Mouse (Mus musculus) left cerebral cortex, postnatal 25 days (tissue): ENCODE measurements around the gene Rps26. TPM values are rescaled to one million over a fixed set of nuclear protein-coding genes. Genes with fewer than 3 reads are reported as not detected.

Experiments
- DNase-seq, 2 experiments: peaks; one replicate each; pipeline ENCODE4 v3.0.0; 2022; ENCODE audit warnings: low spot score in 2 of 2, mixed read lengths in 1 of 2
- intact Hi-C: fragments of 180-260 bp; cut with DNase I; formaldehyde crosslinking; loops from one replicate; pipeline ENCODE4 v1.15.1; 2025
- total RNA-seq, 2 experiments: library from RNA; stranded (reverse); gene quantifications; 2 replicates each; pipeline ENCODE4 v1.2.3; 2021

Gene Rps26
- total RNA-seq = 100 to 1,000 TPM; 235 to 247 TPM

DNA sequence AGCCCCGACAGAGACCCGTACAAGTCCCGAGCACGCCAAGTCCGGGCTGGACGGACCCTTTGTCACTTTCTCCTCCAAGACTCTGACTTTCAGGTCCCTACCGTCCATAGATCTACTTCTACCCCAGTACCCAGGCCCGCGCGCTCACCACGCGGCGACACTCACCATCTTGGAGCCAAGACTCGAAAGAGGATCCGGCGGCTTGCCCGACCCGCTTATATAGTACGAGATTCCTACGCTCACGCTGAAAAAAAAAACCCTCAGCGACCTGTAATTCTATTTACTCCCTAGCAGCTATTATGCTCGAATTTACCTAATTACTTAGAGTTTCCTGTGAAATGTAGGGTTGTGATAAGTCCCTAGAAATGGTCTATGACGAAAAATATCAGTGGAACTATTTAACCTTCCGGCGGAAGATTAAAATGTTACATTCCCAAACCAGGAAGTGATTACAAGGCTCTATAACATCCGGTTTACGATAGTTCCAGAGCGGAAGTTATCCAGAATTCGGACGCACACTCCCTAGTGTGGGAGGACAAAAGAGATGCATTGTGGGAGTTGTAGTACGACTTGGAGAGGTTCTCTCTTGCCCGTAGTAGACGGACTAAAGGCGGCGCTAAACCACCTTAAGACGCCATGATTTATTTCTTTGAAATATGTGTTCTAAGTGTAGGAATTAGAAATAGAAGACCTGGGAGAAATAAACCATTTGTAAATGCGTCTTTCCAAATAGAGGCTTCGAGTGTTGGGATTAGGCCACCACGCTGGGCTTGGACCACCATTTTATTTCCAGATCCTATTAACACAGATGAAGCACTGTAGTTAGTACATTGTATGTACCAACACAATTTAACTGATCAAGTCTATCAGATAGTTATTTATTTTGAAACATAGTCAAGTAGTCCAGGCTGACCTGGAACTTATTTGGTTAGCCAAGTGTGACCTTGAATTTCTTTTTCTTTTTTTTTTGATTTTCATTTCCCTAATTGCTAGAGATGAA, at the start of gene Rps26:
Gene Rps26 (minus strand): TSS at position 437 of the 1,000 bp plus-strand sequence.
- intact Hi-C loops = loop anchor here (1.0 kb wide), 2 partner anchors 48 to 60 kb away; partner anchors contain the start of gene Suox
- peak; percentile 88 to 99 for DNase-seq

DNA sequence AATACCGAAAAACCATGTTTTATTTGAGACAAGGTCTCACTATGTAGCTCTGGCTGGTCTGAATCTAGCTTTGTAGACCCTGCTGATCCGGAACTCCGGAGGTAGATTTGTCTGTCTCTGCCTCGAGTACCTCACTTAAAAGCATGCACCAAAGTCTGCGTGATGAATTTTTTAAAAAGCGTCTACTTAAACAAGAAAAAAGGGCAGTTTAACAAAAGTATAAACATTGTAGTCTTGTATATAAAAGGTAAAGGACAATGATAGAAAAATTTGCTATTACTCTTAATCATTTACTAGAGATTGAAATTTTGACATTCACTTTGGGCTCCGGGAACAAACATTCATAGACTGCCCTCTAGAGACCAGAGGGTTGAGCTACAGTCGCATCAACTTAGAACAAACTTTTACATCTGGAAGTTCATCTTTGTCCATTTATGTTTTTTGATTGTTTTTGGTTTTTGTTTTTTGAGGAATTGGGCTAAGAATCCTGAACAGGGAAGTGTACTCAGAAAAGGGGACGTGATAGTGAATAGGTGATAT, 48.0 kb upstream of the Rps26 start:
- DNase-seq = peak; percentile 28 to 42
- intact Hi-C loops = loop anchor here (1.0 to 5.0 kb wide), 4 partner anchors 29 to 107 kb away; partner anchors contain the start of genes Ikzf4, Pa2g4 and Rps26

DNA sequence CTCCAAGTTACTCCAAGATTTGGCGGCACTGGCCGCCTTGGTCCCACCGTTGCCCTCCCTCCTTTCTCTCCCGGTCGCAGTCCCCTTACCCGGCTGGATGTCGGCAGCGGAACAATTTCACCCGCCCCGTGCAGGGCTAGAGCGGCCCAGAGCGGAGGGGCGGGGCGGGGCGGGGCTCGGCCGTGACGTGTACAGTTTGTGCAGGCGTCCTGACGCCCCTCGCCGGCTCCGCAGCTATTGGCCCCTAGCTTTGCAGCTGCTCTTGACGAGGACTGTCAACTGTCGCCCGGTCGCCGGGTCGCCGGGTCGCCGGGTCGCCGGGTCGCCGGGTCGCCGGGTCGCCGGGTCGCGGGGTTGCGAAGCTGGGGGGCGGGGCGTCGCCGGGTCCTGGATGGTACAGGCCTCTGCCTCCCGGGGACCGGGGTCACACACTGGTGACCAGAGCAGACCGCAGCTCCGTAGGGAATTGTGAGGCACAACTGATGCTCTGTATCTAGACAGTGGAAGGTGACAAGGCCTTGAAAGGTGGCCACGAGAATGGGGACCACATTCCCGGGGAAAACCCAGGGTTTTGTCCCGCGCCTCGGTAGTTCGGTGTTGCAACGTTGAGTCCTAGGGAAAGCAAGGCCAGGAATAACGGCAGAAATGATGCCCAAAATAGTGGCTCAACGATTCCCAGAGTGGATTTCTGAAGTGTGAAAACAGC, 47.4 kb upstream of the Rps26 start, which contains the start of gene Suox:
Gene Suox (minus strand): TSS at position 311 of the 706 bp plus-strand sequence.
- DNase-seq = peak; percentile 83 to 85
- intact Hi-C loops = loop anchor here (1.0 to 5.0 kb wide), 4 partner anchors 29 to 107 kb away; partner anchors contain the start of genes Ikzf4, Pa2g4 and Rps26

DNA sequence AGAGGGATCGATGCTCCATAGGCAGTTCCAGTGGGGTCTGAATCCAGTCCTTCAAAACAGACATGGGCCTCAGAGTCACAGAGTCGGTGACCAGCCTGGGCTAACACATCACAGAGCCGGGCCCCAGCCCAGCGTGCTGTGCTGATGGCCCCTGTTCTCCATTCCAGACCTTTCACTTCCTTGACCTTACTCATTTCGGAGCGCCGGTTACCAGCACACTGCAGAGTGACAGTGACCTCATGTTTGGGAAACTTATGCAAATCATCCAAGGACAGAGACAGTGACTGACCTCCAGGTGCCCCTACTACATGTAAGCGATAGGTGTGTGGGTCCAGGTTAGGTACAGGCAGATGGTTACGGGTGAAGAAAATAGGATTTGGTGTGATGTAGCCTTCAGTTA, 44.6 kb upstream of the Rps26 start:
- DNase-seq = no peak
- intact Hi-C loops = loop anchor here (5.0 kb wide), 2 partner anchors 59 to 104 kb away; partner anchors contain the start of gene Pa2g4

GRCm38 (mm10) chr10:128668790-128669672, 42.5 kb upstream of the Rps26 start:
- intact Hi-C loops = no loop called here
- DNase-seq = peak; percentile 59 to 69

DNA sequence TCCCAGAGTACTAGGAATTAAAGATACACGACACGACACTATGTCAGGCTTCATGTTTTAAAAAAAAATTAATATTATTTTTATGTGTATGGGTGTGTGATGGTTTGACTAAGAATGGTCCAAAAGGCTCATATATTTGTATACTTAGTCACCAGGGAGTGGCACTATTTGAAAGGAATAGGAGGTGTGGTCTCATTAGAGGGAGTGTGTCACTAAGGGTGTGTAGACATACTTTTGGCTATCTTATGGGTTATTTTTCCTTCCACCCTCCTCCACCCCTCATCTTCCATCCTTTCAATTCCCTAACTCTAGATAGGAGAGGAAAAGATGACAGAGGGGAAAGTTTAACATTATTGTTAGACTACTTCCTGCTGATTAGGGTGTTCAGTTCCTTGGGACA, 39.3 kb upstream of the Rps26 start:
- DNase-seq = no peak
- intact Hi-C loops = no loop called here

DNA sequence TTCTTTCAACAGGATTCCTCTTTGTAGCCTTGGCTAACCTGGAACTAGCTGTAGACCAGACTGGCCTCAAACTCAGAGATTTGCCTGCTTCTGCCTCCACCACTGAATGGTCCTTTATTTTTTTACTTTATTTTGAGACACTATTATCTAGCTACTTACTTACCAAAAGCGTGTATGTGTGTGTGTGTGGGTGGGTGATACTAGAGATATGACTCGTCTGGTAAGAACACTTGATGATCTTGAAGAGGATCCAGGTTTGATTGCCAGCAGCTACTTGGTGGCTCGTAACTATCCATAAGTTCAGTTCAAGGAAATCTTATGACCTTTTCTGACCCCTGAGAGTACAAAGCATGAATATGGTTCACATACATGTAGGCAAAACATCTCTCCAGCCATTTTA, 38.8 kb upstream of the Rps26 start:
- no peak for DNase-seq
- intact Hi-C loops = no loop called here

DNA sequence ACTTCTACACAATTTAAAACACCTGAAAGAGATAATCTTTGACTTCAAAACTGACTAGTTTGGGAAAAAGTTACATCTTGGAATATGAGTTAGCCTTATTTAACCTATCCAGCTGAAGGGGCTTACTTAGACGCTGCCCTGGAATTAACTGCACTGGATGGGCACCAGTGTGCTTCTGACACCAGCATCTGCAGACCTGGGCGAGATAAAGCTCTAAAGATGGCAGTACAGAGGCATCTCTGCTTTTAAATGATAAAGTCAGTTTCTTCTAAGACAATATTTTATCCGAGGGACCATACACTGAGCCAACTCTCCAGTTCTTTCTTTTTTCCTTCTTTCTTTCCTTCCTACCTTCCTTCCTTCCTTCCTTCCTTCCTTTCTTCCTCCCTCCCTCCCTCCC, 38.3 kb upstream of the Rps26 start:
- no peak for DNase-seq
- intact Hi-C loops = no loop called here

- intact Hi-C loops = no loop called here
- no peak for DNase-seq
These were observed 37.1 kb upstream of the Rps26 start for GRCm38 (mm10) chr10:128663441-128664220.

DNA sequence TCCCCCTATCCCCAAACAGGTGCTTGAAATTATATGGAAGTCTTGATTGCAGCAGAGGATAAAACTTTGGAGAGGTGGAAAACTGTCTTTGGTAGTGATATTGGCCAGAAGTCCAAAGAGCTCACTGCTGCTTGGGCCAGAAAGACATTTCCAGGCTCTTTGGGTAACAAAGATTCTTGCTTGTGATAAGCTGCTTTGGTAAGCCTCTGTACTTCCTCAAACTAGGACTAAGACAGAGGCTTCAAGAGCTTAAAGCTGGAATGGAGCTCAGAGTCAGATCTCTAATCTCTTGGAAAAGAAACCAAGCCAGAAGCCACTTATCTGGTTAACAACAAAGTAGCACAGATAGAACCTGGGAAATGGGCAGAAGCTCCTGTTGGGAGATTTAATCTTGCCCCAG, 35.9 kb upstream of the Rps26 start:
- intact Hi-C loops = no loop called here
- DNase-seq = no peak

- DNase-seq = no peak
- intact Hi-C loops = no loop called here
These were observed 32.9 kb upstream of the Rps26 start for GRCm38 (mm10) chr10:128659490-128659889.

DNA sequence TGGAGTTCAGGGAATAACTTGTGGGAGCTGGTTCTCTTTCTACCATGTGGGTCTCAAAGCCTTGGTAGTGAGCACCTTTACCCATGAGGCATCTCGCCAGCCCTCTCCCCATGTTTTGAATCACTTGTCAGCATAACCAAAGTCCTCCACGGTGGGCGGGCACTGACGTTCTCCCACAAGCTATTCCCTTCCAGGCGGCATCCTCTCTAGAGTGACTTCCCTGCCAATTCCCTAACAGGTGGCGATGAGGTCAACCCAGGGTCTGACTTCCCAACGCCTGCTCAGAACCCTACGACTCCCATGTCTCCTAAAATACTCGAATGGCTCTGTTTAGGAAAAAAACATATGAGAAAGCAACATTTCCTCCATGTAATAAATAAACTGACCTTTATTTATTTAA, 31.3 kb upstream of the Rps26 start:
- no peak for DNase-seq
- intact Hi-C loops = no loop called here

GRCm38 (mm10) chr10:128656731-128657130, 30.2 kb upstream of the Rps26 start:
- intact Hi-C loops = no loop called here
- no peak for DNase-seq

DNA sequence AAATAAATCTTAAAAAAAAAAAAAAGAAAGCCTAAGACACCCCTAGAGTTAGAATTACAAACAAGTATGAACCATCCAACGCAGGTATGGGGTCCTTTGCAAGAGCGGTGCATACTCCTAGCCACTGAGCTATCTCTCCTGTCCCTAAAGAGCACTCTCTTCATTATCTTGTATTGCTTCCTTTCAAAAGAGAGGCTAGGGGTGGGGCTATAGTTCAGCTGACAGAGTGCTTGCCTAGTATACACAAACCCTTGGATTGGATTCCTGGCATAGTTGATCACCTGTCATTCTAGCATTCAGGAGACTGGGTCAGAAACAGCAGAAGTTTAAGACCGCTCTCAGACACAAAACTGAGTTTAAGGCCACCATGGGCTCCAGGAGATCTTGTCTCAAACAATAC, 28.7 kb upstream of the Rps26 start:
- no peak for DNase-seq
- intact Hi-C loops = no loop called here

DNA sequence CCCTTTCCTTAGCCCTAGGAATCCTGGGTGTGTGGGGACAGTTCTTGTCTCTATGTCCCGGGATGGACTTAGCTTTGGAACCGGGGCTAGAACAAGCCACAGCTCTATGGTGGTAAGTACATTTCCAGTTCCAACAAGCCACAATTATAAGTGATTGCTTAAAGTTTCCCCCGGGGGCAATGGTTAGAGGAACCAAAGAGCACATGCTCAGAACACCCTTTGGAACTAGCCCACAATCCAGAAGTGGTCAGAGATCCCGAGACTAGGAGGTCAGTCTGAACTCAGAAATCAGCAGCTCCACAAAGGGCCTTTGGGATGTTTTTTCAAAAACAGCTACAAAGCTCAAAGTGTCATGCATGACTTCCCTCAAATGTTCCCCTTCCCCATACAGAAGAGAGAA, 27.3 kb upstream of the Rps26 start:
- intact Hi-C loops = no loop called here
- DNase-seq = no peak

- intact Hi-C loops = no loop called here
- DNase-seq = peak; percentile 53 to 58
These were observed 19.9 kb upstream of the Rps26 start for GRCm38 (mm10) chr10:128646139-128647089.
